19 mouse cellular contexts compared by ENCODE assay signal in genomic region chr5:144368661-144369205, GRCm38 (mm10). TPM values are rescaled to one million over a fixed set of nuclear protein-coding genes. Genes with fewer than 3 reads are reported as not detected.
DNase-seq lines count a peak whose midpoint lies in the region; ATAC-seq and TF ChIP-seq lines count a peak whose summit lies in the region.
"Had no signal": no experiment of that assay in that cellular context is flagged by ENCODE, and none has a peak within 500 bp of the region (broad histone marks: within the 10 kb centered on the region; RNA-seq: fewer than 3 reads in every experiment).

No protein-coding gene starts in this region.

- no peaks in the 10 kb centered on the region for H3K9me3 ChIP-seq in embryonic facial prominence, embryonic 14.5 days (ENCODE audit: control insufficient read depth, low read length)
- no peaks in the 10 kb centered on the region for H3K9me3 ChIP-seq in embryonic facial prominence, embryonic 10.5 days
- H3K9me3 ChIP-seq in heart, embryonic 10.5 days, result no peaks in the 10 kb centered on the region
- no peaks in the 10 kb centered on the region for H3K9me3 ChIP-seq in limb, embryonic 14.5 days (ENCODE audit: control insufficient read depth, low read length)
- no peaks in the 10 kb centered on the region for H3K9me3 ChIP-seq in limb, embryonic 10.5 days (replicated peaks)
- H3K9me3 ChIP-seq: forebrain, embryonic 12.5 days; heart, embryonic 13.5 days; hindbrain, embryonic 10.5 days; intestine, embryonic 15.5 days had no signal

- no peaks in the 10 kb centered on the region for H3K4me1 ChIP-seq in embryonic facial prominence, embryonic 14.5 days (ENCODE audit: control insufficient read depth, insufficient read depth, low read length)
- peaks cover 9% of the 10 kb centered on the region for H3K4me1 ChIP-seq in embryonic facial prominence, embryonic 10.5 days
- peaks cover 12% of the 10 kb centered on the region for H3K4me1 ChIP-seq in heart, embryonic 10.5 days
- no peaks in the 10 kb centered on the region for H3K4me1 ChIP-seq in limb, embryonic 14.5 days (ENCODE audit: control insufficient read depth, insufficient read depth, low read length)
- peaks cover 6% of the 10 kb centered on the region for H3K4me1 ChIP-seq in limb, embryonic 10.5 days

- 65% methylated on average over 9 of the region's 9 CpGs for WGBS in embryonic facial prominence, embryonic 14.5 days
- 87% methylated on average over 9 of the region's 9 CpGs for WGBS in embryonic facial prominence, embryonic 10.5 days
- 81% methylated on average over 9 of the region's 9 CpGs for WGBS in heart, embryonic 10.5 days
- WGBS in limb, embryonic 14.5 days, result 78% methylated on average over 9 of the region's 9 CpGs
- 92% methylated on average over 9 of the region's 9 CpGs for WGBS in limb, embryonic 10.5 days

- H3K27me3 ChIP-seq in embryonic facial prominence, embryonic 14.5 days (replicated peaks; ENCODE audit: control insufficient read depth, insufficient read depth, low read length), result no peaks in the 10 kb centered on the region
- H3K27me3 ChIP-seq in embryonic facial prominence, embryonic 10.5 days (replicated peaks; ENCODE audit: low read depth, poor library complexity, severe bottlenecking), result no peaks in the 10 kb centered on the region
- no peaks in the 10 kb centered on the region for H3K27me3 ChIP-seq in heart, embryonic 10.5 days (ENCODE audit: insufficient read depth, poor library complexity, severe bottlenecking)
- no peaks in the 10 kb centered on the region for H3K27me3 ChIP-seq in limb, embryonic 14.5 days (ENCODE audit: control insufficient read depth, insufficient read depth, low read length)
- H3K27me3 ChIP-seq in limb, embryonic 10.5 days (ENCODE audit: low read depth, poor library complexity, severe bottlenecking), result no peaks in the 10 kb centered on the region
- H3K27me3 ChIP-seq: forebrain, embryonic 12.5 days; heart, embryonic 13.5 days; intestine, embryonic 15.5 days had no signal

- DNase-seq in embryonic facial prominence, embryonic 14.5 days (ENCODE audit: low spot score), result peak; percentile 83
- DNase-seq in embryonic facial prominence, embryonic 10.5 days (ENCODE audit: low spot score), result no peak
- peak; percentile 36 to 38 for DNase-seq in heart, adult 9 months (ENCODE audit: low spot score in 2 of 2)
- DNase-seq in heart, embryonic 10.5 days (ENCODE audit: low spot score), result no peak
- DNase-seq in limb, embryonic 14.5 days (ENCODE audit: low spot score), result peak; percentile 82
- DNase-seq in limb, embryonic 10.5 days (ENCODE audit: low spot score), result no peak
- DNase-seq in skeletal muscle tissue, adult 2 months (ENCODE audit: low read depth, low spot score), result peak; percentile 7
- DNase-seq in ovary, postnatal 10 days (ENCODE audit: low spot score), result no peak
- DNase-seq: adrenal gland, adult 8-10 months; adrenal gland, postnatal 36 days; cerebellum, adult 2 months; cerebellum, postnatal 10 days; gastrocnemius, postnatal 10 days had no signal

- ATAC-seq in embryonic facial prominence, embryonic 14.5 days (ENCODE audit: low read depth), result peak; percentile 53
- no peak for ATAC-seq in limb, embryonic 14.5 days (ENCODE audit: low FRiP score, low read depth)
- ATAC-seq: forebrain, embryonic 16.5 days; intestine, embryonic 15.5 days had no signal

- TF ChIP-seq POLR2A in limb, embryonic 14.5 days (IDR thresholded peaks at IDR 0.05; ENCODE audit: borderline replicate concordance, extremely low read depth, insufficient read depth, insufficient read length), result no peak

- no peak overlapping the region for H3K9ac ChIP-seq in embryonic facial prominence, embryonic 14.5 days (ENCODE audit: low read depth, low read length)
- no peak overlapping the region for H3K9ac ChIP-seq in limb, embryonic 14.5 days (ENCODE audit: low read depth, low read length, severe bottlenecking)
- H3K9ac ChIP-seq: forebrain, embryonic 12.5 days; heart, embryonic 13.5 days; hindbrain, embryonic 14.5 days; intestine, embryonic 15.5 days had no signal

- H3K4me2 ChIP-seq in embryonic facial prominence, embryonic 14.5 days (ENCODE audit: low read depth, low read length), result no peak overlapping the region
- no peak overlapping the region for H3K4me2 ChIP-seq in limb, embryonic 14.5 days (replicated peaks; ENCODE audit: low read depth, low read length, severe bottlenecking)
- H3K4me2 ChIP-seq: forebrain, embryonic 12.5 days; heart, embryonic 13.5 days; hindbrain, embryonic 14.5 days; intestine, embryonic 15.5 days had no signal

- no peak overlapping the region for H3K4me3 ChIP-seq in embryonic facial prominence, embryonic 14.5 days (ENCODE audit: low read depth, low read length)
- no peak overlapping the region for H3K4me3 ChIP-seq in embryonic facial prominence, embryonic 10.5 days
- H3K4me3 ChIP-seq in heart, embryonic 10.5 days, result no peak overlapping the region
- no peak overlapping the region for H3K4me3 ChIP-seq in limb, embryonic 14.5 days (replicated peaks; ENCODE audit: low read length)
- H3K4me3 ChIP-seq in limb, embryonic 10.5 days, result no peak overlapping the region
- H3K4me3 ChIP-seq: forebrain, embryonic 12.5 days; heart, embryonic 13.5 days; hindbrain, embryonic 10.5 days; intestine, embryonic 15.5 days had no signal

- no peaks in the 10 kb centered on the region for H3K36me3 ChIP-seq in embryonic facial prominence, embryonic 14.5 days (ENCODE audit: control insufficient read depth, insufficient read depth, low read length)
- no peaks in the 10 kb centered on the region for H3K36me3 ChIP-seq in embryonic facial prominence, embryonic 10.5 days (replicated peaks)
- H3K36me3 ChIP-seq in heart, embryonic 10.5 days, result no peaks in the 10 kb centered on the region
- no peaks in the 10 kb centered on the region for H3K36me3 ChIP-seq in limb, embryonic 14.5 days (ENCODE audit: control insufficient read depth, insufficient read depth, low read length)
- no peaks in the 10 kb centered on the region for H3K36me3 ChIP-seq in limb, embryonic 10.5 days
- H3K36me3 ChIP-seq: forebrain, embryonic 12.5 days; heart, embryonic 13.5 days; hindbrain, embryonic 10.5 days; intestine, embryonic 15.5 days had no signal

- H3K27ac ChIP-seq in embryonic facial prominence, embryonic 14.5 days (replicated peaks; ENCODE audit: low read depth, low read length), result no peak overlapping the region
- no peak overlapping the region for H3K27ac ChIP-seq in embryonic facial prominence, embryonic 10.5 days (replicated peaks)
- H3K27ac ChIP-seq in heart, embryonic 10.5 days, result no peak overlapping the region
- H3K27ac ChIP-seq in limb, embryonic 14.5 days (replicated peaks; ENCODE audit: low read depth, low read length), result no peak overlapping the region
- no peak overlapping the region for H3K27ac ChIP-seq in limb, embryonic 10.5 days
- H3K27ac ChIP-seq: forebrain, embryonic 12.5 days; heart, embryonic 13.5 days; hindbrain, embryonic 10.5 days; hindbrain, embryonic 14.5 days; intestine, embryonic 15.5 days had no signal

RNA-seq across cellular contexts. Expression of gene Baiap2l1, which starts 10.8 kb away (rescaled TPM):
- polyA plus RNA-seq in embryonic facial prominence, embryonic 14.5 days (2014; fragmentation: Nextera tagmentation; extraction: Ambion mirVana), result 10.6 and 10.8 TPM in 2 replicates
- polyA plus RNA-seq in embryonic facial prominence, embryonic 10.5 days (2016; fragmentation: Nextera tagmentation; extraction: Ambion mirVana), result 5.6 and 6.0 TPM in 2 replicates
- polyA plus RNA-seq in heart, embryonic 10.5 days (2016; fragmentation: Nextera tagmentation; extraction: Ambion mirVana), result 9.4 and 10.9 TPM in 2 replicates
- polyA plus RNA-seq in limb, embryonic 14.5 days (2012; rRNA removed), result 6.9 and 7.4 TPM in 2 replicates
- 9.2 and 9.6 TPM in 2 replicates for polyA plus RNA-seq in limb, embryonic 14.5 days (2014; fragmentation: Nextera tagmentation; extraction: Ambion mirVana)
- 5.4 and 5.5 TPM in 2 replicates for polyA plus RNA-seq in limb, embryonic 10.5 days (2016; fragmentation: Nextera tagmentation; extraction: Ambion mirVana)

Comparison
In these comparisons a context has a peak if more than half of its experiments do, and no peak if none do; other contexts are left out.
1. DNase-seq: peak in embryonic facial prominence, embryonic 14.5 days (single experiment), heart, adult 9 months (2 of 2), limb, embryonic 14.5 days (single experiment) and skeletal muscle tissue, adult 2 months (single experiment); none in embryonic facial prominence, embryonic 10.5 days (single experiment), heart, embryonic 10.5 days (single experiment), limb, embryonic 10.5 days (single experiment) and ovary, postnatal 10 days (single experiment).